In genomic region chr13:49556924-49557323, GRCm38 (mm10) we compare ENCODE assay signal across 27 mouse cellular contexts. TPM values are rescaled to one million over a fixed set of nuclear protein-coding genes. Genes with fewer than 3 reads are reported as not detected.
A peak's percentile ranks its signal among the peaks of the same experiment; 100 is the strongest.
DNase-seq lines count a peak whose midpoint lies in the region; ATAC-seq and TF ChIP-seq lines count a peak whose summit lies in the region.
"Had no signal": no experiment of that assay in that cellular context is flagged by ENCODE, and none has a peak within 500 bp of the region (broad histone marks: within the 10 kb centered on the region; RNA-seq: fewer than 3 reads in every experiment).

No protein-coding gene starts in this region.

- ATAC-seq in CD4-positive, CD25-positive, alpha-beta regulatory T cell, adult 4 months, result peak; percentile 82
- ATAC-seq: forebrain, embryonic 13.5 days; forebrain, embryonic 16.5 days; hindbrain, embryonic 16.5 days; intestine, postnatal 0 days had no signal

- TF ChIP-seq POLR2A in embryonic fibroblast, embryonic 13.5 days (IDR thresholded peaks at IDR 0.05; ENCODE audit: low read depth, low read length), result no peak

- no peak overlapping the region for H3K4me3 ChIP-seq in embryonic fibroblast, embryonic 13.5 days (ENCODE audit: insufficient read depth, low read length)
- H3K4me3 ChIP-seq: embryonic facial prominence, embryonic 10.5 days; embryonic facial prominence, embryonic 13.5 days; forebrain, embryonic 10.5 days; forebrain, embryonic 13.5 days; heart, embryonic 12.5 days; heart, embryonic 15.5 days; hindbrain, embryonic 10.5 days; hindbrain, embryonic 13.5 days had no signal

- TF ChIP-seq CTCF in embryonic fibroblast, embryonic 13.5 days (IDR thresholded peaks at IDR 0.05; ENCODE audit: borderline replicate concordance, insufficient read depth, low read length), result no peak

- DNase-seq in 416B (ENCODE audit: low read depth), result peak; percentile 51
- no peak for DNase-seq in heart, adult 18-20 months
- DNase-seq in left cerebral cortex, adult 11 months (ENCODE audit: low spot score), result no peak
- no peak for DNase-seq in B cell, adult 2 months
- DNase-seq in gastrocnemius, postnatal 4 days (ENCODE audit: low spot score in 2 of 2), result no peak
- DNase-seq: adrenal gland, adult 8-10 months; adrenal gland, postnatal 25 days; cerebellum, adult 11-12 months; cerebellum, adult 8-10 months; embryo, embryonic 11 days; gastrocnemius, postnatal 10 days; gastrocnemius, postnatal 36 days had no signal

- H3K27ac ChIP-seq in embryonic fibroblast, embryonic 13.5 days (ENCODE audit: insufficient read depth, low read length), result peak overlapping the region; percentile 10; the same call in 1 of the 2 replicates
- H3K27ac ChIP-seq: embryonic facial prominence, embryonic 10.5 days; embryonic facial prominence, embryonic 13.5 days; forebrain, embryonic 10.5 days; forebrain, embryonic 13.5 days; heart, embryonic 15.5 days; hindbrain, embryonic 10.5 days; hindbrain, embryonic 13.5 days had no signal

- no peaks in the 10 kb centered on the region for H3K4me1 ChIP-seq in embryonic fibroblast, embryonic 13.5 days (ENCODE audit: control insufficient read depth, insufficient read depth, low read length)
- H3K4me1 ChIP-seq: embryonic facial prominence, embryonic 10.5 days; embryonic facial prominence, embryonic 13.5 days; forebrain, embryonic 10.5 days; forebrain, embryonic 13.5 days; heart, embryonic 12.5 days; heart, embryonic 15.5 days; hindbrain, embryonic 10.5 days had no signal

RNA-seq across cellular contexts. Expression of gene Aspn, which starts 12.7 kb away (rescaled TPM):
- polyA plus RNA-seq in CD4-positive, CD25-positive, alpha-beta regulatory T cell, adult 4 months (2017; shearing (Covaris generic)), result not detected
- 134 and 402 TPM in 2 replicates for polyA plus RNA-seq in embryonic fibroblast, embryonic 13.5 days (2011; ENCODE audit: insufficient read length, low read depth, missing spikeins)
- total RNA-seq in heart, adult 18-20 months (2021), result 10 to 100 TPM; 13.3 to 16.9 TPM
- 100 to 1,000 TPM; 194 to 215 TPM for total RNA-seq in gastrocnemius, postnatal 4 days (2021)
- total RNA-seq: CH12.LX, G1E had no signal
- polyA plus RNA-seq: G1E had no signal

RNA-seq across cellular contexts. Expression of gene Omd, which starts 25.3 kb away (rescaled TPM):
- polyA plus RNA-seq in CD4-positive, CD25-positive, alpha-beta regulatory T cell, adult 4 months (2017; shearing (Covaris generic)), result 1 to 10 TPM in 1 of 2 experiments, under 1 TPM in 1; 0.28 to 1.1 TPM
- polyA plus RNA-seq in embryonic fibroblast, embryonic 13.5 days (2011; ENCODE audit: insufficient read length, low read depth, missing spikeins), result 1.8 and 8.3 TPM in 2 replicates
- total RNA-seq in heart, adult 18-20 months (2021), result 1 to 10 TPM; 1.1 to 1.3 TPM
- 1 to 10 TPM in 1 of 2 experiments, under 1 TPM in 1; 0.93 to 1.5 TPM for total RNA-seq in gastrocnemius, postnatal 4 days (2021)
- total RNA-seq: CH12.LX had no signal
- polyA plus RNA-seq: G1E had no signal

RNA-seq across cellular contexts. Expression of gene Ogn, which starts 50.9 kb away (rescaled TPM):
- under 1 TPM; 0.16 to 0.30 TPM for polyA plus RNA-seq in CD4-positive, CD25-positive, alpha-beta regulatory T cell, adult 4 months (2017; shearing (Covaris generic))
- 97.4 and 284 TPM in 2 replicates for polyA plus RNA-seq in embryonic fibroblast, embryonic 13.5 days (2011; ENCODE audit: insufficient read length, low read depth, missing spikeins)
- 10 to 100 TPM; 65.6 to 70.9 TPM for total RNA-seq in heart, adult 18-20 months (2021)
- total RNA-seq in gastrocnemius, postnatal 4 days (2021), result 100 to 1,000 TPM; 194 to 208 TPM
- total RNA-seq: CH12.LX had no signal
- polyA plus RNA-seq: G1E had no signal

RNA-seq across cellular contexts. Expression of gene Ecm2, which starts 52.3 kb away (rescaled TPM):
- polyA plus RNA-seq in CD4-positive, CD25-positive, alpha-beta regulatory T cell, adult 4 months (2017; shearing (Covaris generic)), result under 1 TPM; 0.05 to 0.14 TPM
- polyA plus RNA-seq in embryonic fibroblast, embryonic 13.5 days (2011; ENCODE audit: insufficient read length, low read depth, missing spikeins), result 0.55 and 1.7 TPM in 2 replicates
- total RNA-seq in heart, adult 18-20 months (2021), result 10 to 100 TPM; 13.2 to 15.1 TPM
- 10 to 100 TPM; 11.7 to 14.8 TPM for total RNA-seq in gastrocnemius, postnatal 4 days (2021)

Comparison
In these comparisons a context has a peak if more than half of its experiments do, and no peak if none do; other contexts are left out.
1. RNA of gene Aspn, which starts 12.7 kb away (total RNA-seq): 194 to 215 TPM in gastrocnemius, postnatal 4 days; 13.3 to 16.9 TPM in heart, adult 18-20 months; every median in the first group is over 10 times any median in the second.